Mouse (Mus musculus) gastrocnemius, adult 18-20 months (tissue): ENCODE results near the gene Misp. TPM values are rescaled to one million over a fixed set of nuclear protein-coding genes. Genes with fewer than 3 reads are reported as not detected.
A peak's percentile ranks its signal among the peaks of the same experiment; 100 is the strongest.

Experiments
- DNase-seq: peaks from one replicate; pipeline ENCODE4 v3.0.0; 2021; ENCODE audit warnings: low spot score
- total RNA-seq, 2 experiments: library from RNA; stranded (reverse); gene quantifications; 2 replicates each; pipeline ENCODE4 v1.2.3; 2021

Misp gene
- total RNA-seq, 2 experiments from 2014 or later, result 0.40 TPM; not detected in 1

- peak; percentile 99 for DNase-seq
Measured at GRCm38 (mm10) chr10:79853860-79854795, 33.3 kb downstream of the Misp start, which contains the start of gene Ptbp1. Gene Ptbp1 (plus strand): TSS chr10:79854427.

GRCm38 (mm10) chr10:79854801-79855541 is 34.2 kb downstream of the Misp start:
- DNase-seq, result peak; percentile 63

GRCm38 (mm10) chr10:79855558-79856184 is 34.9 kb downstream of the Misp start:
- DNase-seq, result no peak

DNA sequence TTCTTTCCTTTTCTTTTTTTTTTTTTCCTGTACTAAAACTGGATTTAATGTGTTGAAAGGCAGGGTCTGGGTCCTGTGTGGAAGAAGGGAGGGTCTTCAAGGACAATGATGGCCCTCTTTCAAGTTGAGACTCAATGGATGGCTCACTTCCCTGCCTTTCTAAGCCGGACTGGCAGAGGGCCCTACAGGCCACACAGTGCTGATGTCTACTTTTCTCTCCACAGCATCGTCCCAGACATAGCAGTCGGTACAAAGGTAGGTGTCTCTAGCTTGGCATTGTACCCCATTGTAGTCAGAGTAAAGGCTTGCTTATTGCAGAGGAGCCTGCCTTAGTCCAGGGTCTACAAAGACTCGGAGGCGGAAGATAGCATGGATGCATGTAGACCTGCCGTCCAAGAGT is 35.5 kb downstream of the Misp start:
- no peak for DNase-seq

DNA sequence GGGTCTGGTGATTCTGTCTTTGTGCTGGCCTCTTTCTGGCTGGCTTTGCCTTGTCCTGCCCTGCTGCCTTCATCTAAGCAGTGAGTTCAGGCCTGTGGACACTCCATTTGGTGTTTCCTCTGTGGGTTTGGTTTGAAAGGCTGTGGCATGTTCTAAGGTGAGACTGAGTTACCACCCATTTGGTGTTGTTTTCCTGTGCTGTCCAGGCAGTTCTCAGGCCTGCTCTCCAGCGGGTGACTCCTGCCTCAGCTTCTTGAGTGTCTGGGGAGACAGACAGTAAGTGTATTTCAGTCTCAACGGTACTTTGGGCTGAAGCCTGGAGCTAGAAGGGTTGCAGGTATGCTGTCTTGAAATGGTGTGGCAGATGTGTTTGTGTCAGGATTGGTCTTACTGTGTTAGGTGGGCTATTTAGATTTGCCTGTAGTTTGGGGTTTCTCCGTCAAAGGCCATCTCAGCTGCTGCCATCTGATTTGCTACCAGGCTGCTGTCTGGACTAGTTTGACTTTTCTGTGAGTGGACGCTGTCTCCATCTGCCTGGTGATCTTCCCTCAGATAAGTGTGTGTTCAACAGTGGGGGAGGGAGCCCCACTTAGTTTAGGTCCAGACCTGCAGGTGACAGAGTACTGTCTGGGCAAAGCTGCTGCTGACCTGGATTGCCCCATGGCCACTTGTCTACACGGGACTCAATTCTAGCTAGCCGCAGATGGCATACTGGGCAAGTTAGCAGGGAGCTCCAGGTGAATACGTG is 36.1 kb downstream of the Misp start:
- no peak for DNase-seq

- peak; percentile 50 for DNase-seq
Measured at GRCm38 (mm10) chr10:79857452-79857811, 36.6 kb downstream of the Misp start.

GRCm38 (mm10) chr10:79857894-79858293 is 37.1 kb downstream of the Misp start:
- no peak for DNase-seq

- DNase-seq, result no peak
Measured at GRCm38 (mm10) chr10:79858416-79859074, 37.8 kb downstream of the Misp start.

DNA sequence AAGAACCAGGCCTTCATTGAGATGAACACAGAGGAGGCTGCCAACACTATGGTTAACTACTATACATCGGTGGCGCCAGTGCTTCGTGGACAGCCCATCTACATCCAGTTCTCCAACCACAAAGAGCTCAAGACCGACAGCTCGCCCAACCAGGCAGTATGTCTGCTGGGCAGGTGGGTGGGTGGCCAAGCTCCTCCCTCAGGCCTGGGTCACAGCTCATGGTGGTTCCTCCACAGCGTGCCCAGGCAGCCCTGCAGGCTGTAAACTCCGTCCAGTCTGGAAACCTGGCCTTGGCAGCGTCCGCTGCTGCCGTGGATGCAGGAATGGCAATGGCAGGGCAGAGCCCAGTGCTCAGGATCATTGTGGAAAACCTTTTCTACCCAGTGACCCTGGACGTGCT is 38.3 kb downstream of the Misp start:
- no peak for DNase-seq

GRCm38 (mm10) chr10:79860079-79860911 is 39.5 kb downstream of the Misp start:
- DNase-seq, result no peak

DNA sequence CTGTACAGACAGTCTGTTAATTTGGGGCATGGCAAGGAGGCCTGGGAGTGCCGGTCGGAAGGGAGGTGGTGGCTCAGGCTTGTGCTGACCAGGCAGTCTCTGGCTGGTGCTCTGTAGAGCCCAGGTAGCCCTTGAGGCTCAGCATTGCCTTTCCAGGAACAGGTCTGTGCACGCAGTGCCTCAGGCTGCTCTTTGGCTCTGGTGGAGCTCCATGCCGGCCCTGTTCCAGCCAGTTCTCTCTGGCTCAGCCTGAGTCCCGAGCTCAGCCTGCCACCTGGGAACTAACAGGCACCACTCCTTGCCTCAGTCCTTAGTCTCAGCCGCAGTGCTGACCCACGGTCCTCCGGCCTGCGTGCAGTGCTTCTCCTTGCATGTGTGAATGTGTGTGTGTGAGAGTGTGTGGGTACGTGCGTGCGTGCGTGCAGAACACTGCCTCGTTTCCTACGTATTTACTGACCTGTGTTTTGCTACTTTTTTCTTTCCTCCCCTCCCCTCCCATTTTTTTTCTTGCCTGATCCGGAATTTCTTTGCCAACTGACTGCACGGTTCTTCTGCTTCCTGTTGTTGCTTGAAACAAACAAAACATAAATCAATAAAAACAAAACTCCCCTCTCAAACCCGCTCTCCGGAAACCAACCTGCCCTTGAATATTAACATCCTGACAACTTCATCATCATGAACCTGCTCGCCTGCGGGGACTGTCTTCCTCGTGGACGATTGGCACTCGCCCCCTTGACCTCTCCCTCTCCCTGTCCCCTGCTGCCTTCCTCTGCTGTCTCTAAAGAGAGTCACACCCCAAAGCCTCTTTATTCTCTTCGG is 40.6 kb downstream of the Misp start:
- DNase-seq, result no peak

DNA sequence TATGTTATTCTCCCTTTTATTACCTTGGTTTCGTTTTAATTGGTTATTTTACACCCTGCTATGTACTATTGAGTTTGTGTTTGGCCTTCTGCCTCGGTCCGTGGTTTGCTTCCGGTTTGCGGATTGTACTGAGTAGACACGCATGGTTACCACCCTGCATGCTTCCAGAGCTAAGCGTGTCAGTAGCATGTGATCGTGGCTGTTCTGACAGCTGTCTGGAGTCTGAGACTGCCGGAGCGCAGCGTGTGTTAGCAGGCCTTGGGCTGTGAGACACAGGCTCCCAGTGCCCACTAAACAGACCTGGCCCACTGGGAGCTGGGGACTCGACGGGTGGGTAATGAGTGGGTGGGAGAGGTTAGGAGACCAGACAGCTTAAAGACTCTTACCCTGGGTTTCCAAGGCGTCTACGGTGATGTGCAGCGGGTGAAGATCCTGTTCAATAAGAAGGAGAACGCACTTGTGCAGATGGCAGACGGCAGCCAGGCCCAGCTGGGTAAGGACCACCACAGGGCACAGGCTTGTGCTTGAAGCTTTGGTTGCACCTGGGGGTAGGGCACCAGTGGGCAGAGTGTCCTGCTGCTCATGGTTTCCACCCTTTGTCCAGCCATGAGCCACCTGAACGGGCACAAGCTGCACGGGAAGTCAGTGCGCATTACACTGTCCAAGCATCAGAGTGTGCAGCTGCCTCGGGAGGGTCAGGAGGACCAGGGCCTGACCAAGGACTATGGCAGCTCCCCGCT is 41.4 kb downstream of the Misp start:
- no peak for DNase-seq

GRCm38 (mm10) chr10:79862925-79863324 is 42.1 kb downstream of the Misp start:
- no peak for DNase-seq

DNA sequence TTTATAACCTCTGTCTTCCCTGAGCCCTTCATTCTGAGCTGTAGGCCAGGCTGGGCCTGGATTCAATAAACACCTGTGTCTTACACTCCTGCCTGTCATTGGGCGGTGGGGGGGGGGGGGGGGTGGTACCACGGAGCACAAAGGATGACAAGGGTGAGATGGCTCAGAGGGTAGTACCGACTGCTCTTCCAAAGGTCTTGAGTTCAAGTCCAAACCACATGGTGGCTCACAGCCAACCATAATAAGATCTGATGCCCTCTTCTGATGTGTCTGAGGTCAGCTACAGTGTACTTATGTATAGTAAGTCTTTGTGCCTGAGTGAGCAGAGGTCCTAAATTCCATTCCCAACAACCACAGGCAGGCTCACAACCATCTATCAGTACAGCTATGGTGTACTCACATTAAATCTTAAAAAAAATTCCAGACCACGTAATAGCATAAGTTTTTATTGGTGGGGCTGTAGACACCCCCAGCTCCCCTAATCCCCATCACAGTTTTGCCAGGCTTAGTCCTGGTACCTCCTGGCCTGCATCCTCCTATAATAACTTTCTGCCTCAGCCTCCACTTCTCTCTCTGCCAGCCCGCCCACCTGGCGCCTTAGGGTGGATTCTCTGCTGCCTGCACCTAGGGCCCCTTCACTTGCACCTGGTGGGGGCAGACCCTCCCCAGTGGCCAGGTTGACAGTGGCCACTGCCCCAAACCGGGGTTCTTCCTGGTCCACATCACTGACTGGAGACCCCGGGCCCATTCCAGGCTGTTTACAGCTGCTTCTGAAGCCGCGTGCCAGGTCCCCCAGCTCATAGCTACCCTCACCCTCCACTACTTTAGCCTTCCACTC is 43.8 kb downstream of the Misp start:
- no peak for DNase-seq

DNA sequence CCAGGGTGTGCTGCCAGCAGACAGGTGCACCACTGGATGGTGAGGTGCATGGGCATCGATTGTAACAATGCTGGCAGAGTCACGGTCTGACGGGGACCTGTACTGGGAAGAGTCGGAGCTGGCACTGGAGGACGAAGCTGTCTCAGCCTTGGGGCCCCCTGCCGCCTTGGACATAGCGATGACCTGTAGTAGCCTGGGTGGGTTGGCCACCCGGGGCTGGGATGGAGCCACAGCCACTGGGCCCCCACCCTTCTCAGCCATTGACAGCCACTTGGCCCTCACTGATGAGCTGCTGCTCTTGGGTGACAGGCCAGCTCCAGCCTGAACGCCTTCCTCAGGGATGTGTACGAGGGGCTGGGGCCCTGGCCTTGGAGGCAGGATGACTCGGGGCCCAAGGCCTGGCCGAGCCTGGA is 44.4 kb downstream of the Misp start:
- no peak for DNase-seq

GRCm38 (mm10) chr10:79865801-79866295 is 45.1 kb downstream of the Misp start:
- no peak for DNase-seq

- DNase-seq, result no peak
Measured at GRCm38 (mm10) chr10:79866601-79867000, 45.8 kb downstream of the Misp start.
